Mouse (Mus musculus) layer of hippocampus, adult 2 months (tissue): Measurements from ENCODE around the gene Srgap1. TPM values are rescaled to one million over a fixed set of nuclear protein-coding genes. Genes with fewer than 3 reads are reported as not detected.

Experiments
- DNase-seq, 2 experiments: peaks; one replicate each; pipeline ENCODE4 v3.0.0; 2022; ENCODE audit warnings: low spot score in 2 of 2
- H3K27ac ChIP-seq: fragments of 200-600 bp; 2 replicates; pipeline ENCODE4 v1.8.1; 2022
- H3K4me3 ChIP-seq: fragments of 200-600 bp; 2 replicates; pipeline ENCODE4 v1.8.1; 2022; ENCODE audit warnings: mild to moderate bottlenecking
- CTCF ChIP-seq: fragments of 200-600 bp; conservative IDR thresholded peaks from 2 replicates; pipeline ENCODE4 v1.8.1; 2022; ENCODE audit warnings: antibody characterized with exemption, mild to moderate bottlenecking, moderate library complexity
- total RNA-seq, 2 experiments: library from RNA; stranded (reverse); gene quantifications; 2 replicates each; pipeline ENCODE4 v1.2.3; 2021

Srgap1 gene
- total RNA-seq, 2 experiments from 2014 or later: 12.3 to 13.4 TPM

- no peak for DNase-seq
- no peak overlapping the region for H3K27ac ChIP-seq
- TF ChIP-seq CTCF: no peak
- H3K4me3 ChIP-seq: no peak overlapping the region
Measured at GRCm38 (mm10) chr10:121742336-121742735, 304.8 kb downstream of the Srgap1 start.

- Histone ChIP-seq H3K4me3 (peak within 1 kb of the TSS; percentile 95), H3K27ac (peak within 1 kb of the TSS; percentile 97)
- DNase-seq: peak; percentile 77 to 83
- TF ChIP-seq CTCF: peak; percentile 33
Measured at GRCm38 (mm10) chr10:121739548-121740505, 307.3 kb downstream of the Srgap1 start, which contains the start of gene BC048403. TSS of gene BC048403 (plus strand) at chr10:121739937.

GRCm38 (mm10) chr10:121737256-121737655 is 309.9 kb downstream of the Srgap1 start:
- H3K4me3 ChIP-seq: no peak overlapping the region
- no peak for TF ChIP-seq CTCF

GRCm38 (mm10) chr10:121732542-121732941 is 314.6 kb downstream of the Srgap1 start:
- no peak for DNase-seq
- Histone ChIP-seq H3K27ac (no peak overlapping the region), H3K4me3 (no peak overlapping the region)
- no peak for TF ChIP-seq CTCF

More at GRCm38 (mm10) chr10:121737256-121737655, 309.9 kb downstream of the Srgap1 start:
- DNase-seq: no peak
- H3K27ac ChIP-seq: no peak overlapping the region

- H3K4me3 ChIP-seq: no peak overlapping the region
- TF ChIP-seq CTCF: no peak
Measured at GRCm38 (mm10) chr10:121731048-121731725, 315.9 kb downstream of the Srgap1 start.

More at GRCm38 (mm10) chr10:121731048-121731725, 315.9 kb downstream of the Srgap1 start:
- no peak overlapping the region for H3K27ac ChIP-seq
- no peak for DNase-seq

Other genes starting within 250 kb of the Srgap1 start
- gene Rxylt1, start 50.1 kb upstream of the Srgap1 start, total RNA-seq: 10 to 100 TPM; 40.4 to 40.5 TPM